Mouse (Mus musculus): ENCODE measurements at regions not wholly inside any gene's neighbourhood (a gene's known extent, or its start where the extent isn't known, plus 50 kb on each side); places are given as distances from the start of the nearest gene placed in this dataset.

DNA sequence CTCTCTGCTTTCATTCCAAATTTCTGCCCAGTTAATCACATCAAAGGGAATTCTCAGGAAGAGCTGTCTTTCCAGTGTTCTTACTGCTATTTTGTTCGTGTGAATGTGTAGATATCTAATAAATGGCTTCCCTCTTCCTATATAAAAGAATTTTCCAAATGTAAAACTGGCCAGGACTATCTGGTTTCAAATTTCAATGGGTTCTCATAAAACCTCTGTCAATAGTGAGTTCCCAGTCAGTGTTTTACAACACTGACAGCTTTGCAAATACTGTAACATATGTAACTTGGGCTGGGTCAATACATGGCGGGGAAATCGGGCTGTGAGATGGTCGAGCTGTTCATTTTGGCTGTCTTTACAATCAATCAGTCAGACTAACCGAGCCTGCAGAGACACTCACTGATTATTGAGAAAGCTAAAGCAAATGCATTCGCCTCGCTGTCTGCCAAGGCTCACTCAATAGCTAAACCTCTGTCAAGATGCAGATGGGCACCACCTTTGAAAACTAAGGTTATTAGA is 155.0 kb upstream of the Slc24a2 start:
- H3K79me2 ChIP-seq (replicated peaks; ENCODE audit: control insufficient read depth, extremely low read depth, insufficient read depth, poor library complexity, severe bottlenecking): no peaks in the 10 kb centered on the region
- no peak overlapping the region for H3K4me3 ChIP-seq (replicated peaks in 1 of 3; ENCODE audit: low read depth in 2 of 3, low read length in 2 of 3, poor library complexity in 1 of 3)
- H3K9me3 ChIP-seq (replicated peaks; ENCODE audit: low read length): no peaks in the 10 kb centered on the region
- dilution Hi-C loops (cut with MboI; ENCODE audit: extremely low pct_ligation_motif_present, extremely low pct_unique_long_range_greater_than_20kb, low sequenced_read_pairs) (no loop called here), in situ Hi-C loops (cut with MboI; ENCODE audit: low pct_ligation_motif_present, low pct_unique_long_range_greater_than_20kb, low sequenced_read_pairs) (no loop called here)
- H3K9ac ChIP-seq (ENCODE audit: insufficient read depth, low read depth): no peak overlapping the region
- no peak overlapping the region for H3K27ac ChIP-seq (ENCODE audit: insufficient read depth, low read depth)
- H3K4me2 ChIP-seq (ENCODE audit: insufficient read depth, low read depth, poor library complexity, severe bottlenecking): peak overlapping the region; percentile 36; the same call in 1 of the 2 replicates
- no peaks in the 10 kb centered on the region for H3K36me3 ChIP-seq (replicated peaks in 1 of 2; ENCODE audit: control insufficient read depth in 1 of 2, insufficient read depth in 1 of 2, low read length in 1 of 2)
- no peaks in the 10 kb centered on the region for H3K4me1 ChIP-seq (ENCODE audit: control insufficient read depth in 1 of 2, insufficient read depth in 2 of 2)
- DNase-seq (ENCODE audit: extremely low read depth): no peak
- H3K27me3 ChIP-seq (replicated peaks): no peaks in the 10 kb centered on the region
- TF ChIP-seq RAD21 (IDR thresholded peaks at IDR 0.05; ENCODE audit: low read depth, low read length): no peak
- TF ChIP-seq CHD2 (IDR thresholded peaks at IDR 0.05; ENCODE audit: low read length): no peak
- TF ChIP-seq MYC (IDR thresholded peaks at IDR 0.05; ENCODE audit: low read depth, low read length): no peak

GRCm38 (mm10) chr4:87384469-87385044 is 154.3 kb upstream of the Slc24a2 start:
- Histone ChIP-seq H3K4me2 (ENCODE audit: insufficient read depth, low read depth, poor library complexity, severe bottlenecking) (no peak overlapping the region), H3K4me1 (ENCODE audit: control insufficient read depth in 1 of 2, insufficient read depth in 2 of 2) (no peaks in the 10 kb centered on the region), H3K27me3 (replicated peaks) (no peaks in the 10 kb centered on the region), H3K36me3 (replicated peaks in 1 of 2; ENCODE audit: control insufficient read depth in 1 of 2, insufficient read depth in 1 of 2, low read length in 1 of 2) (no peaks in the 10 kb centered on the region), H3K9ac (ENCODE audit: insufficient read depth, low read depth) (no peak overlapping the region), H3K4me3 (replicated peaks in 1 of 3; ENCODE audit: low read depth in 2 of 3, low read length in 2 of 3, poor library complexity in 1 of 3) (no peak overlapping the region), H3K27ac (ENCODE audit: insufficient read depth, low read depth) (no peak overlapping the region), H3K9me3 (replicated peaks; ENCODE audit: low read length) (no peaks in the 10 kb centered on the region), H3K79me2 (replicated peaks; ENCODE audit: control insufficient read depth, extremely low read depth, insufficient read depth, poor library complexity, severe bottlenecking) (no peaks in the 10 kb centered on the region)
- DNase-seq (ENCODE audit: extremely low read depth): no peak
- in situ Hi-C loops (cut with MboI; ENCODE audit: low pct_ligation_motif_present, low pct_unique_long_range_greater_than_20kb, low sequenced_read_pairs) (no loop called here), dilution Hi-C loops (cut with MboI; ENCODE audit: extremely low pct_ligation_motif_present, extremely low pct_unique_long_range_greater_than_20kb, low sequenced_read_pairs) (no loop called here)
- TF ChIP-seq CHD1 (IDR thresholded peaks at IDR 0.05; ENCODE audit: low read depth, low read length): no peak
- no peak for TF ChIP-seq SMC3 (IDR thresholded peaks at IDR 0.05; ENCODE audit: low read depth, low read length)
- no peak for TF ChIP-seq POLR2AphosphoS2 (IDR thresholded peaks at IDR 0.05; ENCODE audit: low read depth, low read length)
- TF ChIP-seq E2F4 (IDR thresholded peaks at IDR 0.05; ENCODE audit: insufficient replicate concordance, low read depth, low read length): no peak
- no peak for TF ChIP-seq MAFK (IDR thresholded peaks at IDR 0.05; ENCODE audit: insufficient replicate concordance, low read length)
- TF ChIP-seq NELFE (IDR thresholded peaks at IDR 0.05; ENCODE audit: low read depth, low read length): no peak
- no peak for TF ChIP-seq JUND (conservative IDR thresholded peaks at IDR 0.05; ENCODE audit: low read depth, low read length)
- TF ChIP-seq MYC (IDR thresholded peaks at IDR 0.05; ENCODE audit: low read depth, low read length): no peak
- TF ChIP-seq KAT2A (IDR thresholded peaks at IDR 0.05; ENCODE audit: insufficient replicate concordance, low read length): no peak
- no peak for TF ChIP-seq ETS1 (conservative IDR thresholded peaks at IDR 0.05; ENCODE audit: low read depth, low read length)
- no peak for TF ChIP-seq CHD2 (IDR thresholded peaks at IDR 0.05; ENCODE audit: low read length)
- TF ChIP-seq MAX (IDR thresholded peaks at IDR 0.05; ENCODE audit: low read length): no peak
- TF ChIP-seq MXI1 (IDR thresholded peaks at IDR 0.05; ENCODE audit: low read depth, low read length): no peak
- TF ChIP-seq MEF2A (IDR thresholded peaks at IDR 0.05; ENCODE audit: borderline replicate concordance, low read depth, low read length): no peak
- TF ChIP-seq NRF1 (IDR thresholded peaks at IDR 0.05; ENCODE audit: low read depth, low read length): no peak
- no peak for TF ChIP-seq POLR2A (IDR thresholded peaks at IDR 0.05; ENCODE audit: low read depth, low read length)
- TF ChIP-seq RAD21 (IDR thresholded peaks at IDR 0.05; ENCODE audit: low read depth, low read length): no peak
- no peak for TF ChIP-seq TCF12 (IDR thresholded peaks at IDR 0.05; ENCODE audit: low read depth, low read length)
